Mouse (Mus musculus) embryonic facial prominence, embryonic 13.5 days (tissue): ENCODE measurements around the gene Ccdc92b. TPM values are rescaled to one million over a fixed set of nuclear protein-coding genes. Genes with fewer than 3 reads are reported as not detected.
A peak's percentile ranks its signal among the peaks of the same experiment; 100 is the strongest.
"Not testable (repeated sequence)": the region's sequence is repeated elsewhere in the genome, so short reads cannot be mapped to it uniquely, and the experiment has no call there.

Experiments
- ATAC-seq: fragments of 200-750 bp; cut with Nextera tagmentation; 2 replicates; pipeline ENCODE4 v1.8.0; 2017; ENCODE audit warnings: low read depth; ENCODE audit not compliant: insufficient number of reproducible peaks, insufficient read depth, low FRiP score, low TSS enrichment
- H3K27ac ChIP-seq: fragments of 300-500 bp; sonication (generic); 2 replicates; pipeline ENCODE4 v1.5.1; 2015; ENCODE audit warnings: moderate library complexity, mild to moderate bottlenecking, inconsistent platforms
- H3K27me3 ChIP-seq: fragments of 300-500 bp; sonication (generic); 2 replicates; pipeline ENCODE4 v1.6.1; 2015; ENCODE audit warnings: mild to moderate bottlenecking, inconsistent platforms
- H3K36me3 ChIP-seq: fragments of 300-500 bp; sonication (generic); 2 replicates; pipeline ENCODE4 v1.6.1; 2015; ENCODE audit warnings: mild to moderate bottlenecking, inconsistent platforms
- H3K4me1 ChIP-seq: fragments of 300-500 bp; sonication (generic); 2 replicates; pipeline ENCODE4 v1.6.1; 2015; ENCODE audit warnings: inconsistent platforms
- H3K4me2 ChIP-seq: fragments of 300-500 bp; sonication (generic); 2 replicates; pipeline ENCODE4 v1.6.1; 2015; ENCODE audit warnings: moderate library complexity, mild to moderate bottlenecking, inconsistent platforms
- H3K4me3 ChIP-seq: fragments of 300-500 bp; sonication (generic); 2 replicates; pipeline ENCODE4 v1.5.1; 2015; ENCODE audit warnings: mild to moderate bottlenecking, inconsistent platforms
- H3K9ac ChIP-seq: fragments of 300-500 bp; sonication (generic); 2 replicates; pipeline ENCODE4 v1.6.1; 2015; ENCODE audit warnings: mild to moderate bottlenecking, inconsistent platforms
- H3K9me3 ChIP-seq: fragments of 300-500 bp; sonication (generic); 2 replicates; pipeline ENCODE4 v1.6.1; 2016; ENCODE audit warnings: inconsistent platforms
- WGBS: fragments of 180-500 bp; shearing (Covaris S2); methylation state at CpG from one replicate; pipeline ENCODE4 v1.1.7; 2015; ENCODE audit warnings: mixed read lengths; 5-methylcytosine and 5-hydroxymethylcytosine counted together
- polyA plus RNA-seq: library from polyadenylated mRNA; unstranded; fragments of >200 nt; fragmentation: Nextera tagmentation; extraction: Ambion mirVana; gene quantifications from 2 replicates; pipeline ENCODE4 v1.2.1, GENCODE M21; 2015

Gene Ccdc92b
- polyA plus RNA-seq: 0.48 and 0.50 TPM in 2 replicates

DNA sequence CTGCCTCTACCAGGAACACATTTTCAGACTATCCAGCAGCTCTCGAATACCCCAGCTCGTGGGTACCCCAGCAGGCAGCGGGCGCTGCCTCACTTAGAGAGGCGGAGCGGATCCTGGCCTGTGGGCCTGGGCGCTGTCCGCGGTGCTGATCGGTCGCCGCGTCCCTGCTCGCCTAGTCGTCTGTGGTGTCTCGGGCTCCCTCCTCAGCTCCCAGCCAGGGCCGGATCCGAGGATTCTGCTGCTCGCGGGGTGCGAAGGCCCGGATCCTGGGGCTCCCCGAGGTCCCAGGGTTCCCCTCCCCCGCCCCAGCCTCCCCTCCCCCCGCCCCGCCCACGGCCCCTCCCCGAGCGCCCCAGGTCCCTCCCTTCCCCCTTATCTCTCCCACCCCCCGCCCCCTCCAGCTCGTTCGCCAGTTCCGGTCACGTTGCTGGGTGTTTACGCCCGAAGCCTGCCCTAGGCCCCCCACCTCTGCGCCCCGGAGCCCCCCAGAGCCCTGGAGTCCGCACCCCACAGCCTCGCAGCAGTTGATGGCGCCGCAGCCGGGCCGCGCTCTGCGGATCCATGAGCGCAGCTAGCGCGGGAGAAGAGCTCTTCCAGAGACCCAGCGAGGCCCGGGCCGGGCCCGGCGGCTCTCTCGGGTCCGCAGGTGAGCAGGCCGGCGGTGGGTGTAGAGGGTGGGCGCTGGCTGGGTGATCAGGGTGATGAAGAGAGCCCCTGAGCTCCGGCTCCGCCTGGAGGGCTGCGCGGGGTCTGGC is at the start of gene Ccdc92b:
Ccdc92b (plus strand) TSS at position 405 of the 755 bp plus-strand sequence.
- Histone ChIP-seq H3K4me3 (peak within 1 kb of the TSS; percentile 37), H3K4me2 (peak within 1 kb of the TSS; percentile 65), H3K9me3 (no peaks in the 10 kb centered on the region), H3K36me3 (no peaks in the 10 kb centered on the region), H3K4me1 (peaks cover 7% of the 10 kb centered on the region), H3K27me3 (peaks cover 56% of the 10 kb centered on the region), H3K9ac (no peak within 1 kb of the TSS), H3K27ac (no peak within 1 kb of the TSS)
- under 1% methylated on average over 55 of the region's 63 CpGs for WGBS
- peak; percentile 67; the same call in 1 of the 2 replicates for ATAC-seq

- H3K36me3 ChIP-seq: no peaks in the 10 kb centered on the region
- no peak overlapping the region for H3K4me2 ChIP-seq
- H3K9ac ChIP-seq: no peak overlapping the region
- H3K27me3 ChIP-seq: 0 out of 2 replicates have a peak, but pooled peaks cover 2% of the 10 kb centered on the region
- H3K4me3 ChIP-seq: no peak overlapping the region
- ATAC-seq: no peak
- H3K27ac ChIP-seq: no peak overlapping the region
- H3K4me1 ChIP-seq: 0 out of 2 replicates have a peak, but pooled peaks cover 3% of the 10 kb centered on the region
- no peaks in the 10 kb centered on the region for H3K9me3 ChIP-seq
- WGBS: 63% methylated on average over 6 of the region's 6 CpGs
These were observed 49.7 kb upstream of the Ccdc92b start for GRCm38 (mm10) chr11:74569735-74570134.

- 61% methylated on average over 6 of the region's 6 CpGs for WGBS
- H3K4me2 ChIP-seq: no peak overlapping the region
- H3K9ac ChIP-seq: no peak overlapping the region
- H3K27ac ChIP-seq: no peak overlapping the region
- H3K9me3 ChIP-seq: no peaks in the 10 kb centered on the region
- H3K36me3 ChIP-seq: no peaks in the 10 kb centered on the region
- ATAC-seq: no peak
- H3K4me1 ChIP-seq: 0 out of 2 replicates have a peak, but pooled peaks cover 3% of the 10 kb centered on the region
- H3K4me3 ChIP-seq: no peak overlapping the region
- no peaks in the 10 kb centered on the region for H3K27me3 ChIP-seq
These were observed 46.8 kb upstream of the Ccdc92b start for GRCm38 (mm10) chr11:74572459-74573061.

GRCm38 (mm10) chr11:74574768-74575434 is 44.5 kb upstream of the Ccdc92b start:
- Histone ChIP-seq H3K9ac (no peak overlapping the region), H3K9me3 (no peaks in the 10 kb centered on the region), H3K4me1 (0 out of 2 replicates have a peak, but pooled peaks cover 3% of the 10 kb centered on the region), H3K4me3 (no peak overlapping the region), H3K4me2 (no peak overlapping the region), H3K27ac (no peak overlapping the region), H3K27me3 (no peaks in the 10 kb centered on the region), H3K36me3 (no peaks in the 10 kb centered on the region)
- ATAC-seq: no peak
- 73% methylated on average over 4 of the region's 4 CpGs for WGBS

- Histone ChIP-seq H3K9me3 (no peaks in the 10 kb centered on the region), H3K4me2 (no peak overlapping the region), H3K4me3 (no peak overlapping the region), H3K27ac (no peak overlapping the region), H3K4me1 (0 out of 2 replicates have a peak, but pooled peaks cover 3% of the 10 kb centered on the region), H3K9ac (no peak overlapping the region), H3K36me3 (no peaks in the 10 kb centered on the region), H3K27me3 (no peaks in the 10 kb centered on the region)
- WGBS: 73% methylated on average over 3 of the region's 3 CpGs
- 0 out of 2 replicates have a peak, but pooled peaks have one; percentile 22 for ATAC-seq
These were observed 43.5 kb upstream of the Ccdc92b start for GRCm38 (mm10) chr11:74575940-74576339.

- no peaks in the 10 kb centered on the region for H3K9me3 ChIP-seq
- H3K36me3 ChIP-seq: no peaks in the 10 kb centered on the region
- no peak for ATAC-seq
- no peak overlapping the region for H3K4me3 ChIP-seq
- no peak overlapping the region for H3K9ac ChIP-seq
- no peak overlapping the region for H3K4me2 ChIP-seq
- no peaks in the 10 kb centered on the region for H3K27me3 ChIP-seq
- H3K27ac ChIP-seq: no peak overlapping the region
- H3K4me1 ChIP-seq: 0 out of 2 replicates have a peak, but pooled peaks cover 3% of the 10 kb centered on the region
- WGBS: 69% methylated on average over 3 of the region's 3 CpGs
These were observed 42.3 kb upstream of the Ccdc92b start for GRCm38 (mm10) chr11:74577068-74577467.

DNA sequence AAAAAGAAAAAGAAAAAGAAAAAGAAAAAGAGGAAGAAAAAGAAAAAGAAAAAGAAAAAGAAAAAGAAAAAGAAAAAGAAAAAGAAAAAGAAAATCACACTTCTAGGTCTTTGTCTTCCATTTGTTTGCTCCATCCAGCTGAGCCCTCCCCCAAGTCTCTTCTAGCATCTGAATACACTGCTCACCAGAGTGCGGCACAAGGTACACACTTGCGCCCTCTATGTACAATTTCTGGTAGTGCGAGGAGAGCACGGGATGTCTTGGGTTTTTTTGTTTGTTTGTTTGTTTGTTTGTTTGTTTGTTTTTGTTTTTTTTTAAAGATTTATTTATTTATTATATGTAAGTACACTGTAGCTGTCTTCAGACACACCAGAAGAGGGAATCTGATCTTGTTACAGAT is 38.1 kb upstream of the Ccdc92b start:
- ATAC-seq: not testable (repeated sequence)
- whole genome bisulfite sequencing: 51% methylated on average over 4 of the region's 4 CpGs

DNA sequence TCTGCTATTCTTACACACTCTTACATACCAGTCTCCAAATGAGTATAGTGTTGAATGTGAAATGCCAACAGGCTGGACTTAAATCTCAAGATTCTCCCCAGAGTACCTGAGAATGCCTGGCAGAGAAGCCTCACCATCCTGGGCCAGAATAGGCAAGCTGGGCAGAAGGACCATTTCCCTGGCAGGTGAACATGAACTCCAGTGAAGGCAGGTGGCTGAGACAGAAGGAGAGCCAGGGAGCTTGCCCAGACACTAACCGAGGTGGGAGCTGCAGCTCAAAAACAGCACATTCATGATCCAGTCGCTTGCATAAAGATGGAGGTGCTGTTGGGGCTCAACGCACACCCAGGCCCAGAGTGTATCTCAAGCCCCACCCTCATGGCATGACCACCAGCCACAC is 36.9 kb upstream of the Ccdc92b start:
- no peak for ATAC-seq
- Histone ChIP-seq H3K9ac (no peak overlapping the region), H3K27me3 (peaks cover 24% of the 10 kb centered on the region), H3K9me3 (no peaks in the 10 kb centered on the region), H3K4me3 (no peak overlapping the region), H3K36me3 (no peaks in the 10 kb centered on the region), H3K4me1 (no peaks in the 10 kb centered on the region), H3K4me2 (no peak overlapping the region), H3K27ac (no peak overlapping the region)
- 77% methylated on average over 3 of the region's 3 CpGs for WGBS

More for the DNA sequence above, 38.1 kb upstream of the Ccdc92b start:
- H3K4me1 ChIP-seq, H3K9ac ChIP-seq, H3K27ac ChIP-seq, H3K4me3 ChIP-seq, H3K4me2 ChIP-seq, H3K36me3 ChIP-seq, H3K9me3 ChIP-seq: not testable (repeated sequence)
- H3K27me3 ChIP-seq: peaks cover 16% of the 10 kb centered on the region

- Histone ChIP-seq H3K9me3 (no peaks in the 10 kb centered on the region), H3K4me3 (no peak overlapping the region), H3K4me1 (no peaks in the 10 kb centered on the region), H3K9ac (no peak overlapping the region), H3K36me3 (no peaks in the 10 kb centered on the region), H3K27ac (no peak overlapping the region), H3K4me2 (no peak overlapping the region), H3K27me3 (peaks cover 39% of the 10 kb centered on the region)
- 72% methylated on average over 7 of the region's 7 CpGs for WGBS
- no peak for ATAC-seq
These were observed 35.5 kb upstream of the Ccdc92b start for GRCm38 (mm10) chr11:74583824-74584349.

GRCm38 (mm10) chr11:74584946-74585723 is 34.3 kb upstream of the Ccdc92b start:
- H3K4me3 ChIP-seq: no peak overlapping the region
- H3K27me3 ChIP-seq: peaks cover 51% of the 10 kb centered on the region
- H3K9me3 ChIP-seq: no peaks in the 10 kb centered on the region
- ATAC-seq: no peak
- H3K4me1 ChIP-seq: peaks cover 8% of the 10 kb centered on the region
- H3K4me2 ChIP-seq: no peak overlapping the region
- no peaks in the 10 kb centered on the region for H3K36me3 ChIP-seq
- H3K27ac ChIP-seq: no peak overlapping the region
- WGBS: 63% methylated on average over 10 of the region's 10 CpGs
- no peak overlapping the region for H3K9ac ChIP-seq

DNA sequence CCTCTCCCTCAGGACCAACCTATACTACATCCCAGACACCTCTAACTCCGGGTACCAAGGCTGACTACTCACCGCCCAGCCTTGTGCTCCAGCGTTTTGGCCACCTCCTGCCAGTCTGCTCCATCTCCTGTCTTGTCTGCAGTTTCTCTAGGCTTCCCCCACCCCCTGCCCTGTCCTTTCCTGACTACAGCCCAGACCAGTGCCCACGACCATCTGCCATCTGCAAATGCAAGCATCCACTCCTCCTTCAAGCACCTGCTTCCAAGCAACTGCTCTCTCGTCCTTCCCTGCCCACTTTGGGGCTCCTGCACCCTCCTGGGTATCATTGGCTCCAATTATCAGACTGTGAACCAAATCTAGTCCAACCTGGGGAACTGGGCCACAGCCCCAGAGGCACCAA is 33.0 kb upstream of the Ccdc92b start:
- 73% methylated on average over 5 of the region's 5 CpGs for WGBS
- H3K27me3 ChIP-seq: peaks cover 64% of the 10 kb centered on the region
- peaks cover 11% of the 10 kb centered on the region for H3K4me1 ChIP-seq
- no peaks in the 10 kb centered on the region for H3K36me3 ChIP-seq
- H3K4me2 ChIP-seq: no peak overlapping the region
- H3K4me3 ChIP-seq: no peak overlapping the region
- no peak overlapping the region for H3K9ac ChIP-seq
- no peaks in the 10 kb centered on the region for H3K9me3 ChIP-seq
- no peak for ATAC-seq
- no peak overlapping the region for H3K27ac ChIP-seq
